Mouse (Mus musculus) frontal cortex, postnatal 10 days (tissue): ENCODE measurements around the gene Zfp444.

ENCODE experiments used
- DNase-seq, 2 experiments: peaks; one replicate each; pipeline ENCODE4 v3.0.0; 2022; ENCODE audit warnings: low spot score in 2 of 2, mixed read lengths in 1 of 2

Zfp444 gene

DNA sequence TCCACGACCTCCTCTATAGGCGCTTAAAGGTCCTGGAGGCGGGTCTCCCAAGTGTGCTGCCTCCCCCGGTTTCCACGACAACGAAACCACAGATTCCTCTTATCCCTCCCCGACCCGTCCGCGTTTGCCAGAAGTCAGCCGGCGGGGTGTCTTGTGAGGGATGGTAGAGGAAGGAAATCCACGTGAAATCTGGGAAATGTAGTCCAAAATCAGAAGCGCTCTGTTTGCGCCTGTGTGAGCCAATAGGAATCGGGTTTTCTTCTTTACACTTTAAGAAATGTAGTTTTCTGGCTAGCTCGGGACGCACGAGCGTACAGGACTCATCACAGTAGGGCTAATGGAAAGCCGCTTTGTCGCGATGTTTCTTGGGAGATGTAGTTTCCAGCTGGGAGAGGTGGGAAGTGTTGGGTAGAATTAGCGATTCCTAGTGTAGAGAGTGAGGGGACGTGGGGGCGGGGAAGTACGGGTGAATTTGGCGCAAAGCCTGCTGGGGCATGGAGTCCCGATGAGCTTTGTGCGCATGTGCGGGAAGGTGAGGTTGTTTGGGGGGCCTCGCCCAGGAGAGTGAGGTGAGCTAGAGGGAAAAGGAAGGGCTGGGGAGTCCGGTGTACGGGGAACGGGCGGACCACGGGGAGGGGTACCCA lies at the start of gene Zfp444:
TSS of gene Zfp444 (plus strand) at position 221 of the 644 bp plus-strand sequence.
- peak; percentile 99 for DNase-seq

GRCm38 (mm10) chr7:6126690-6127448 lies 45.2 kb upstream of the Zfp444 start:
- peak; percentile 70 to 83 for DNase-seq

DNA sequence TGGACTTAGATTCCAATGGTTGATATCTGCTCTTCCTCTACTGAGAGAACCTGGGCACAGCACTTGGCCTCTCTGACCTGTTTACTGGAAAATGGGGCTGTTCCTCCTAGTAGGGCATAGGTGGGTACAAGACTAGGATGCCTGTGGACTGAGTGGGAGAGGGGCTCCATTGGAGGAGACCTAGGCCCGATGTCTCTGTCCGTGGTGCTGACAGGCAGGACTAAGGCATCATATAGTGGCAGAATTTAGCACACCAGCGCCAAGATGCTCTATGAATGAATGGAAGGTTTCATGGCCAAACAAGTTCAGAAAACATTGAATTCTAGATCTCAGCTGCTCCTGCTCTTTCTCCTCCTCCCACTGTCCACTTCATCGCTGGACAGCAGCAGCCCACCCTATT lies 41.7 kb upstream of the Zfp444 start:
- no peak for DNase-seq

GRCm38 (mm10) chr7:6132646-6133045 lies 39.4 kb upstream of the Zfp444 start:
- no peak for DNase-seq

GRCm38 (mm10) chr7:6136497-6136896 lies 35.5 kb upstream of the Zfp444 start:
- DNase-seq = no peak

DNA sequence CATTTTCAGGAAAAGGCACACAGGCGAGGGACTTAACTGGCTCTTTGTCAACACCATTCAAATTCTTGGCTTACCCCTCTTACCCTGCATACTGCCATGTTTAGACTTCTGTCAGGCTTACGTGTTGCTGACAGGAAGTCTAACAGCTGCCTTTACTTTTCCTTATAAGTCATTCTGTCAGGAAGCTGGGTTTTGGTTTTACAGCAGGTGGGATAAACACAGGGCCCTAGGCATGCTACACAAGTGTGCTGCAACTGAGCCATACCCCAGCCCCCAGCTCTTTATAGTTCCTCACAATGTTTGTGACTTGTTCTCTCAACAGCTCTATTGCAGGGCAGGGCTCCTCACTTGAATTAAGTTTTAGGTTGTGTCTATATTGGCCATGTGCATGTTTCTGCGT lies 32.7 kb upstream of the Zfp444 start:
- no peak for DNase-seq

DNA sequence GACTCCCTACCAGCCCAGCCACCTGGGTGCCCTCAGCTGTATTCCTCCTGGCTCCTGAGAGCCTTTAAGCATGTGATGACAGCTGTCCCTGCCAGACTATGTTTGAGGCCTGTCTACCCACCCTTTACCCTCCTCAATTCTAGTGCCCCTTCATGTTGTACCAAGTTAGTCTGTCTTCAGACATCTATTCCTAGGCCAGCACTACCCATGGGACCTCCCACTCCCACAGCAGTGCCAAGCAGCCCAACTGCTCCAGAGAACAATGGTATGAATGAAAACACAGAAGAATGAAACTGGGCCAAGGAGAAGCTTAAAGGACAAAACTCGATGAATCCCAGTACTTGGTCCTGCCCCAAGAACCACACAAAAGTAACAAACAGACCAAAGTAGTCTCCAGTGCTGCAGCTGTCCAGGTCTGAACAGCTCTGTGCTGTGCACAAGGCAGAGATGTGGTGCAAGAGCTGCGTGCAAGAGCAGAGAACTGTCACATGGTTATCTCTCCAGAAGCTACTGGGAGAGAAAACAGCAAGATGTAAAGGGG lies 28.0 kb upstream of the Zfp444 start:
- no peak for DNase-seq

DNA sequence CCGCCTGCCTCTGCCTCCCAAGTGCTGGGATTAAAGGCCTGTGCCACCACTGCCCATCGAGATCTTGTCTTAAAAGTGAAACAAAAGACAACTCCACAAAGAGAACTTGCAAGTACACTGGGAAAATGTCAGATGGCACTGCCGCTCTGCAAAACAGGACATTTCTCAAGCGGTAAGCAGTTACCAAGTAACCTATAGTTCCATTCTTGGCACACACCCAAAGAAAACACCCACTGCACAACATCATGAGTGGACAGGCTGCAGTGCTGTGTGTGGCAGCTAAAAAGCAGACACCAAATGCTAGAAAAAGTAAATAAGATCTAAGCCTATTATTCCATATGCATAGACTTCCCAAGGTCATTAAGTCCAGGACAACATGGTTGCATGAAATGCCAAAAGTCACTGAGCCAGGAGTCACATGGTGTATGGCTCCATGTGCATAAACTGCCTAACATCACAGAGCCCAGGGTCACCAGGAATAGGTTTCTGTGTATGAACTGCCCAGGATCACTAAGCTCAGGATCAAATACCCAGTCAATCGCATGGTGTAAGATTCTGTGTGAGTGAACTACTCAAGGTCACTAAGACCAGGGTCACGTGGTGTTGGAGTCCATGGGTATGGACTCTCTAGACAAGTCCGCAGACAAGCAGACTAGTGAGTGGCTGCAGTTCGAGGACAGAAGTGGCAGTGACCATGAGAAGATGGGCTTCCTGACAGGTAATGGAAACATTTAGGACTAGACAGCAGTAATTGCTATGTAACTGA lies 26.4 kb upstream of the Zfp444 start:
- DNase-seq = no peak

GRCm38 (mm10) chr7:6146194-6146981 lies 25.6 kb upstream of the Zfp444 start:
- no peak for DNase-seq

- DNase-seq = no peak
Observed at GRCm38 (mm10) chr7:6146982-6147325, 25.1 kb upstream of the Zfp444 start.

DNA sequence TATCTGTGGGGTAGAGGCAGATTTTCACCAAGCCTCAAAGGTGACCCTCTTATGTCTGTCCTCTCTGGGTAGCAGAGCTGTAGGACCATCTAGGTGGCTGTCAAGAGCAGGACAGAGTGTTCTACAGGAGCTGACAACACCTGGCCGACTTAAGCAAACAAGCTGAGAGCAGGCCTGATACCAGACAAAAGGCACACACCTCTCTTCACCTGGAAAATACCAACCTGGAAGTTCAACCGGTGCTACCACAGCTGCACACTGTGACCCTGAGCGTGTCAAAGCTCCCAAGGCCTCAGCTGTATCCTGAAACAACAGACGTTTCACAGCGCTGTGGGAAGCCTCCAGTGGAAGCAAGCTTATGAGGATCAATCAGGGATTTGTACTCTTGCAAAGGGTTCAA lies 24.3 kb upstream of the Zfp444 start:
- DNase-seq = no peak

- DNase-seq = no peak
Observed at GRCm38 (mm10) chr7:6151266-6151665, 20.8 kb upstream of the Zfp444 start.

DNA sequence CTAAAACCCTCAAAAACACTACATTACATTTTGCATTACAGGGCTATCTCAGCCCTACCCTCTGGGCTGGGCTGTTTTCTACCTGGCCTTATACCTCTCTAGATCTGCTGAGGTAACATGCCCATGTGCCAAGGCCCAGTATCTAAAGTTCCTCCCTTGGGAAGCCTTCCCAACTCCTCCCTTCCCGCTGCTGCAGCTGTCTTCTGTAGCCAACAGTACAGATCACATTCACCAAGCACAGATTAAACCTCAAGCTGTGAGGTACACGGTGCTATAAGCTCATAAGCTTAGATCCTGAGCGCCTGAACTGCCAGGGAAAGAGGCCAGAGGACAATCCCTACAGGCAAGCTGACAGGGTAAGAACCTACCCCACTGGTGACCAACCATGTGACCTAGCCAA lies 20.0 kb upstream of the Zfp444 start:
- no peak for DNase-seq

DNA sequence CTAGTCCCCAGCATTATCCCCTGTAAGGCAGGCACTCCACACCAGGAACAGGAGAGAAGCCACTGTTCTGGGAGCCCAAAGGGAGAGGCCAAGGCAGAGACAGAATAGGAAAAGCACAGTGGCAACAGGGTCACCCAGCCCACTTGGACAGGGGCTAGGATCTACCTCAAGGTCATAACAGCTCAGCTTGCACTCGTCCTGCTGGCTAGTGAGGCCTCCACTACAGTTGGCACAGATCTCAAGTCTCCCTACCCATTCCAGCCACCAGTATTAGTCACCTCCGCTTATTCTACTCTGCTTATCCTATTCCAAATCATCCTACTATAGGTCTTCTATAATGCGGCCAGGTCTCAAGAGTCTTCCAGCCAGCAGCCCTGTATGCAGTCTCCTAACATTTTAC lies 18.9 kb upstream of the Zfp444 start:
- no peak for DNase-seq

DNA sequence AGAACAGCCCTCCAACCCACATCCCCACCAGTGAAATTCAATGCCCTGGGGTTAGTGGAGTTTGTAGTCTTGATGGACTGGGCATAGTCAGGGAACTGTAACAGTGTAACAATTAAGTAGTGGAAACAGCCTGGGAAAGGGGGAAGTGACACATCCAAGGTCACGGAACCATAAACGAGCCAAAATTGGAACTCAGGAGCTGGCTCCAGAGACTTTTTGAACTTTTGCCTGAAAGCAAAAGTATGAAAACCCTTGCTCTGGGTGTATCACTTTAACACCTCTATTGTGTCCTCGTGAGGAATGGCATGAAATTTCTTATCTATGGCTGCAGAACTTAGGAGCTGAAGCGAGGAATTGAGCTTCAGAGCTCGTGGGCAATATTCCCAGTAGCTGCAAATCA lies 17.9 kb upstream of the Zfp444 start:
- DNase-seq = no peak

DNA sequence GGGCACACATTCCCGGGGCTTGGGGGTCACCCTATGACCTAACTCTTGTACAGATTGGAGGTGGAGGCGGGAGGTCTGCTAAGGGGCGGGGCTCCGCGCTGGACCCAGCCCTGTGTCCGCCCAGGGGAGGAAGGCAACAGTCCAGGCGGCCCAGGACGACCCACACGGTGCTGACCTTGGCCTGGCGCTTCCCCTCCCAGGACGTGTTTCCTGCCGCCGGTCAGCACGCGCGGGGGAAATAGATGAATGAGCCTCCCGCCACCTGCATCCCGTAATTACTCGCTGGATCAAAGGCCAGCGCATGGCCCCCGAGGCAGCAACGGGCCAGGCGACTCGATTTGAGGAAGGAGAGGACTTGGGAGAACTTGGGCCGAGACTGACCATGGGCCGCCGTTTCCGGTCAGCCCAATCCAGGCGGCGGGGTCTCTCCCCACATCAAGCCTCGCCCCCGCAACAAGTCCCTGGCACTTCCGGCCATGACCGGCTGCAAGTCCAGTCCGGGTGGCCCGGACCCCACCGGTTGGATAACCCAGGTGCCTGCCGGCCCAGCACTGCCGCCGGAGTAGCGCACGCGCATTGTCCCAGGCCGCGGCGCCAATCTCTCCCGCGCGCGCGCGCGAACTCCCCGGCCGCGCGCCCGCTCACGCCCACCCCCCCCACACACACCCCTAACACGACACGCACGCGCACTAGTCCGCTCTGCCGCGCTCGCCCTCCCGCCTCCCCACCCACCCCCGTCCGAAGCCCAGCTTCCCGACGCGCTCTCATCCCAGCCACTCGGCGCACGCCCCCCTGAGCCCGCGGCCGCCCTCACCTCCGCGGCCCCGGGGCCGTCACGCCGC lies 16.8 kb upstream of the Zfp444 start:
- DNase-seq = peak; percentile 79 to 82

DNA sequence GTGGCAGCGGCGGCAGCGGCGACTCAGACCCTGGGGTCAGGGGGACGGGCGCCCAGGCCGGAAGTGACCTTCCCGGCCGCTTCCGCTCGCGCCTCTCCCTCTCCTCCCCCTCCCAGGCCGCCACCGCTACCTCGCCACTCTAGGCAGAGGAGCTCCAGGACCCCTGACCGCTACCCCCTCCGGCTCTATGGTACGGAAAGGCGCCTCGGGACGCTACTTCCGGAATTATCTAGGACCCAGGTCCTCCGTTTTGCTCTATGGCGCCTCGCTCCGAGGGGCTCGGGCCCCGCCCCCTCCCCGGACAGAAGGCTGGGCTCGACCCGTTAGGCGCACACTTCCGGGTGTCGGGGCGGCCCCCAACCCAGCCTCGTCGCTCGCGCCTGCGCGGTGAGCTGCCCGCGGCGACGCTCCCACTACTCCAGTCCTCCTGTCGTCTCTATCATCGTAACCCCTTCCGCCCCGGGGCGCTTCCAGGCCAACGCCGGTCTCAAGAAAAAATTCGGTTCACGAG lies 16.1 kb upstream of the Zfp444 start, which contains the start of gene Zfp787:
TSS of gene Zfp787 (minus strand) at position 97 of the 511 bp plus-strand sequence.
- peak; percentile 98 to 99 for DNase-seq

GRCm38 (mm10) chr7:6156901-6157472 lies 15.0 kb upstream of the Zfp444 start:
- DNase-seq = no peak

GRCm38 (mm10) chr7:6157479-6157878 lies 14.5 kb upstream of the Zfp444 start:
- no peak for DNase-seq

DNA sequence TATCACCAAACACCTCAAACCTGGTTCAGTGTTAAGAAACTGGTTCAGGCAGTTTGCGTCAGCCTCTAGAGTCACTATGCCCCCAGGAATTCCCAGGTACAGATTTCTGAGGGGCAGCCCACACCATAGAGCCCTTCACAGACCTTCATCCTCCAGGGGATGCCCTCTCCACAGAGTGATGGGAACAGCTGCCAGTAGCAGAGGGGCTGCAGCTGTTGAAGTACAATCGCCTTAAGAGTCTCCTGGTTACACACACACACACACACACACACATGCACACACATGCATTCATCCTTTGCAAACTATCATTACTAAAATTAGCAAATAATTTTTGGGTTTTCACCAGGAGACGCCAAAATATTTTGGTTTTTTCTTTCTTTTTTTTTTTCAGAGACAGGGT lies 12.4 kb upstream of the Zfp444 start:
- DNase-seq = no peak
